Mouse (Mus musculus): Measurements from ENCODE around the gene Cd4. TPM values are rescaled to one million over a fixed set of nuclear protein-coding genes. Genes with fewer than 3 reads are reported as not detected.

Gene Cd4
- polyA plus RNA-seq, 1 experiment from 2014 or later, result 0.06 TPM

- Histone ChIP-seq H3K4me3 (replicated peaks; ENCODE audit: low read length) (no peak overlapping the region), H3K36me3 (ENCODE audit: control insufficient read depth, insufficient read depth) (no peaks in the 10 kb centered on the region), H3K4me2 (ENCODE audit: low read length) (no peak overlapping the region), H3K9me3 (ENCODE audit: control insufficient read depth, low read length) (no peaks in the 10 kb centered on the region), H3K27me3 (replicated peaks; ENCODE audit: control insufficient read depth, insufficient read depth, low read length) (no peaks in the 10 kb centered on the region), H3K9ac (replicated peaks; ENCODE audit: low read depth, low read length) (no peak overlapping the region), H3K4me1 (replicated peaks; ENCODE audit: control insufficient read depth, insufficient read depth, low read length) (peaks cover 28% of the 10 kb centered on the region), H3K27ac (ENCODE audit: low read length) (no peak overlapping the region)
- no peak for ATAC-seq
- WGBS, result 85% methylated on average over 1 of the region's 1 CpGs
Observed at GRCm38 (mm10) chr6:124907767-124908166, 19.7 kb upstream of the Cd4 start.

GRCm38 (mm10) chr6:124904991-124905860, 17.2 kb upstream of the Cd4 start:
- ATAC-seq, result no peak
- Histone ChIP-seq H3K4me3 (replicated peaks; ENCODE audit: low read length) (peak overlapping the region; percentile 48), H3K36me3 (ENCODE audit: control insufficient read depth, insufficient read depth) (no peaks in the 10 kb centered on the region), H3K4me1 (replicated peaks; ENCODE audit: control insufficient read depth, insufficient read depth, low read length) (peaks cover 25% of the 10 kb centered on the region), H3K9me3 (ENCODE audit: control insufficient read depth, low read length) (no peaks in the 10 kb centered on the region), H3K27me3 (replicated peaks; ENCODE audit: control insufficient read depth, insufficient read depth, low read length) (no peaks in the 10 kb centered on the region), H3K9ac (replicated peaks; ENCODE audit: low read depth, low read length) (peak overlapping the region; percentile 69), H3K4me2 (ENCODE audit: low read length) (peak overlapping the region; percentile 83), H3K27ac (ENCODE audit: low read length) (peak overlapping the region; percentile 100)
- WGBS, result 26% methylated on average over 16 of the region's 16 CpGs

GRCm38 (mm10) chr6:124904161-124904981, 16.4 kb upstream of the Cd4 start:
- H3K9me3 ChIP-seq (ENCODE audit: control insufficient read depth, low read length), result no peaks in the 10 kb centered on the region
- no peaks in the 10 kb centered on the region for H3K27me3 ChIP-seq (replicated peaks; ENCODE audit: control insufficient read depth, insufficient read depth, low read length)
- peak overlapping the region; percentile 100 for H3K27ac ChIP-seq (ENCODE audit: low read length)
- H3K36me3 ChIP-seq (ENCODE audit: control insufficient read depth, insufficient read depth), result no peaks in the 10 kb centered on the region
- peaks cover 19% of the 10 kb centered on the region for H3K4me1 ChIP-seq (replicated peaks; ENCODE audit: control insufficient read depth, insufficient read depth, low read length)
- peak overlapping the region; percentile 83 for H3K4me2 ChIP-seq (ENCODE audit: low read length)
- ATAC-seq, result peak; percentile 86
- 4% methylated on average over 24 of the region's 24 CpGs for WGBS
- peak overlapping the region; percentile 48 for H3K4me3 ChIP-seq (replicated peaks; ENCODE audit: low read length)
- H3K9ac ChIP-seq (replicated peaks; ENCODE audit: low read depth, low read length), result peak overlapping the region; percentile 69

GRCm38 (mm10) chr6:124903580-124904151, 15.6 kb upstream of the Cd4 start:
- peak overlapping the region; percentile 83 for H3K4me2 ChIP-seq (ENCODE audit: low read length)
- H3K4me1 ChIP-seq (replicated peaks; ENCODE audit: control insufficient read depth, insufficient read depth, low read length), result peaks cover 19% of the 10 kb centered on the region
- WGBS, result 0% methylated on average over 23 of the region's 23 CpGs
- peak overlapping the region; percentile 69 for H3K9ac ChIP-seq (replicated peaks; ENCODE audit: low read depth, low read length)
- H3K4me3 ChIP-seq (replicated peaks; ENCODE audit: low read length), result peak overlapping the region; percentile 48
- H3K27ac ChIP-seq (ENCODE audit: low read length), result peak overlapping the region; percentile 100
- peak; percentile 75 for ATAC-seq
- H3K36me3 ChIP-seq (ENCODE audit: control insufficient read depth, insufficient read depth), result no peaks in the 10 kb centered on the region
- H3K9me3 ChIP-seq (ENCODE audit: control insufficient read depth, low read length), result no peaks in the 10 kb centered on the region
- no peaks in the 10 kb centered on the region for H3K27me3 ChIP-seq (replicated peaks; ENCODE audit: control insufficient read depth, insufficient read depth, low read length)

- no peaks in the 10 kb centered on the region for H3K36me3 ChIP-seq (ENCODE audit: control insufficient read depth, insufficient read depth)
- no peak overlapping the region for H3K4me2 ChIP-seq (ENCODE audit: low read length)
Observed at GRCm38 (mm10) chr6:124901851-124902250, 13.8 kb upstream of the Cd4 start.

GRCm38 (mm10) chr6:124900801-124901480, 12.9 kb upstream of the Cd4 start:
- Histone ChIP-seq H3K27me3 (replicated peaks; ENCODE audit: control insufficient read depth, insufficient read depth, low read length) (no peaks in the 10 kb centered on the region), H3K9me3 (ENCODE audit: control insufficient read depth, low read length) (no peaks in the 10 kb centered on the region), H3K36me3 (ENCODE audit: control insufficient read depth, insufficient read depth) (no peaks in the 10 kb centered on the region), H3K4me3 (replicated peaks; ENCODE audit: low read length) (no peak overlapping the region), H3K4me1 (replicated peaks; ENCODE audit: control insufficient read depth, insufficient read depth, low read length) (peaks cover 19% of the 10 kb centered on the region), H3K9ac (replicated peaks; ENCODE audit: low read depth, low read length) (no peak overlapping the region), H3K27ac (ENCODE audit: low read length) (no peak overlapping the region), H3K4me2 (ENCODE audit: low read length) (no peak overlapping the region)
- WGBS, result 67% methylated on average over 10 of the region's 10 CpGs
- ATAC-seq, result no peak

More at GRCm38 (mm10) chr6:124901851-124902250, 13.8 kb upstream of the Cd4 start:
- Histone ChIP-seq H3K9me3 (ENCODE audit: control insufficient read depth, low read length) (no peaks in the 10 kb centered on the region), H3K9ac (replicated peaks; ENCODE audit: low read depth, low read length) (no peak overlapping the region), H3K27me3 (replicated peaks; ENCODE audit: control insufficient read depth, insufficient read depth, low read length) (no peaks in the 10 kb centered on the region), H3K4me3 (replicated peaks; ENCODE audit: low read length) (no peak overlapping the region), H3K27ac (ENCODE audit: low read length) (no peak overlapping the region), H3K4me1 (replicated peaks; ENCODE audit: control insufficient read depth, insufficient read depth, low read length) (peaks cover 19% of the 10 kb centered on the region)
- ATAC-seq, result no peak

GRCm38 (mm10) chr6:124900056-124900800, 12.2 kb upstream of the Cd4 start:
- no peak for ATAC-seq
- no peaks in the 10 kb centered on the region for H3K9me3 ChIP-seq (ENCODE audit: control insufficient read depth, low read length)
- 49% methylated on average over 8 of the region's 8 CpGs for WGBS

GRCm38 (mm10) chr6:124898359-124898758, 10.3 kb upstream of the Cd4 start:
- H3K4me2 ChIP-seq (ENCODE audit: low read length), result no peak overlapping the region
- H3K9me3 ChIP-seq (ENCODE audit: control insufficient read depth, low read length), result no peaks in the 10 kb centered on the region
- no peak overlapping the region for H3K9ac ChIP-seq (replicated peaks; ENCODE audit: low read depth, low read length)
- H3K4me3 ChIP-seq (replicated peaks; ENCODE audit: low read length), result no peak overlapping the region
- H3K27ac ChIP-seq (ENCODE audit: low read length), result peak overlapping the region; percentile 7; the same call in 1 of the 2 replicates
- peaks cover 2% of the 10 kb centered on the region for H3K4me1 ChIP-seq (replicated peaks; ENCODE audit: control insufficient read depth, insufficient read depth, low read length)
- no peak for ATAC-seq
- H3K36me3 ChIP-seq (ENCODE audit: control insufficient read depth, insufficient read depth), result no peaks in the 10 kb centered on the region
- no peaks in the 10 kb centered on the region for H3K27me3 ChIP-seq (replicated peaks; ENCODE audit: control insufficient read depth, insufficient read depth, low read length)
- 56% methylated on average over 3 of the region's 3 CpGs for WGBS

More at GRCm38 (mm10) chr6:124900056-124900800, 12.2 kb upstream of the Cd4 start:
- Histone ChIP-seq H3K4me3 (replicated peaks; ENCODE audit: low read length) (no peak overlapping the region), H3K27ac (ENCODE audit: low read length) (no peak overlapping the region), H3K36me3 (ENCODE audit: control insufficient read depth, insufficient read depth) (no peaks in the 10 kb centered on the region), H3K27me3 (replicated peaks; ENCODE audit: control insufficient read depth, insufficient read depth, low read length) (no peaks in the 10 kb centered on the region), H3K4me2 (ENCODE audit: low read length) (no peak overlapping the region), H3K4me1 (replicated peaks; ENCODE audit: control insufficient read depth, insufficient read depth, low read length) (peaks cover 16% of the 10 kb centered on the region), H3K9ac (replicated peaks; ENCODE audit: low read depth, low read length) (no peak overlapping the region)
